Mouse (Mus musculus): ENCODE results near the gene Vwf. TPM values are rescaled to one million over a fixed set of nuclear protein-coding genes. Genes with fewer than 3 reads are reported as not detected.

Vwf gene
- polyA plus RNA-seq, 1 experiment = 20.2 TPM

GRCm38 (mm10) chr6:125584266-125584665 is 37.7 kb downstream of the Vwf start:
- DNase-seq (ENCODE audit: extremely low spot score in 1 of 2, low spot score in 1 of 2) = no peak

GRCm38 (mm10) chr6:125585579-125585978 is 39.0 kb downstream of the Vwf start:
- no peak for DNase-seq (ENCODE audit: extremely low spot score in 1 of 2, low spot score in 1 of 2)

GRCm38 (mm10) chr6:125586042-125586566 is 39.5 kb downstream of the Vwf start:
- no peak for DNase-seq (ENCODE audit: extremely low spot score in 1 of 2, low spot score in 1 of 2)

- DNase-seq (ENCODE audit: extremely low spot score in 1 of 2, low spot score in 1 of 2) = no peak
Measured at GRCm38 (mm10) chr6:125588241-125588640, 41.7 kb downstream of the Vwf start.

- no peak for DNase-seq (ENCODE audit: extremely low spot score in 1 of 2, low spot score in 1 of 2)
Measured at GRCm38 (mm10) chr6:125589075-125589474, 42.5 kb downstream of the Vwf start.

- no peak for DNase-seq (ENCODE audit: extremely low spot score in 1 of 2, low spot score in 1 of 2)
Measured at GRCm38 (mm10) chr6:125590056-125590455, 43.5 kb downstream of the Vwf start.

- DNase-seq (ENCODE audit: extremely low spot score in 1 of 2, low spot score in 1 of 2) = no peak
Measured at GRCm38 (mm10) chr6:125590471-125590870, 43.9 kb downstream of the Vwf start.

GRCm38 (mm10) chr6:125591652-125592385 is 45.2 kb downstream of the Vwf start:
- no peak for DNase-seq (ENCODE audit: extremely low spot score in 1 of 2, low spot score in 1 of 2)

GRCm38 (mm10) chr6:125592536-125592935 is 46.0 kb downstream of the Vwf start:
- DNase-seq (ENCODE audit: extremely low spot score in 1 of 2, low spot score in 1 of 2) = no peak

GRCm38 (mm10) chr6:125594311-125594710 is 47.7 kb downstream of the Vwf start:
- DNase-seq (ENCODE audit: extremely low spot score in 1 of 2, low spot score in 1 of 2) = no peak

GRCm38 (mm10) chr6:125594825-125595224 is 48.3 kb downstream of the Vwf start:
- DNase-seq (ENCODE audit: extremely low spot score in 1 of 2, low spot score in 1 of 2) = no peak

- DNase-seq (ENCODE audit: extremely low spot score in 1 of 2, low spot score in 1 of 2) = no peak
Measured at GRCm38 (mm10) chr6:125596701-125597318, 50.2 kb downstream of the Vwf start.

GRCm38 (mm10) chr6:125597716-125598115 is 51.1 kb downstream of the Vwf start:
- DNase-seq (ENCODE audit: extremely low spot score in 1 of 2, low spot score in 1 of 2) = no peak

GRCm38 (mm10) chr6:125600036-125600558 is 53.5 kb downstream of the Vwf start:
- DNase-seq (ENCODE audit: extremely low spot score in 1 of 2, low spot score in 1 of 2) = peak; percentile 34 to 87

GRCm38 (mm10) chr6:125600669-125601068 is 54.1 kb downstream of the Vwf start:
- DNase-seq (ENCODE audit: extremely low spot score in 1 of 2, low spot score in 1 of 2) = no peak

- DNase-seq (ENCODE audit: extremely low spot score in 1 of 2, low spot score in 1 of 2) = no peak
Measured at GRCm38 (mm10) chr6:125601190-125601589, 54.6 kb downstream of the Vwf start.

- no peak for DNase-seq (ENCODE audit: extremely low spot score in 1 of 2, low spot score in 1 of 2)
Measured at GRCm38 (mm10) chr6:125601748-125602147, 55.2 kb downstream of the Vwf start.

GRCm38 (mm10) chr6:125602354-125602753 is 55.8 kb downstream of the Vwf start:
- DNase-seq (ENCODE audit: extremely low spot score in 1 of 2, low spot score in 1 of 2) = no peak

- DNase-seq (ENCODE audit: extremely low spot score in 1 of 2, low spot score in 1 of 2) = peak in 1 of 2 experiments; percentile 72
Measured at GRCm38 (mm10) chr6:125603234-125603633, 56.7 kb downstream of the Vwf start.

- DNase-seq (ENCODE audit: extremely low spot score in 1 of 2, low spot score in 1 of 2) = no peak
Measured at GRCm38 (mm10) chr6:125603678-125604462, 57.3 kb downstream of the Vwf start.
